Mouse (Mus musculus): ENCODE data around the gene Gpr84. TPM values are rescaled to one million over a fixed set of nuclear protein-coding genes. Genes with fewer than 3 reads are reported as not detected.

Gpr84 gene
- polyA plus RNA-seq (2021), result not detected

- ATAC-seq, result no peak
- no peak for TF ChIP-seq CTCF (IDR thresholded peaks at IDR 0.05)
- CTCF ChIA-PET, result interaction anchor here (0.7 to 8.7 kb wide), 7 partner anchors 10 to 133 kb away, joined by 3 to 116 read pairs (median 5); no protein-coding TSS in a partner anchor
Observed at GRCm38 (mm10) chr15:103310365-103310910, at the start of gene Gpr84. Gene Gpr84, minus strand, starts transcription at chr15:103310612.

GRCm38 (mm10) chr15:103359869-103360602, 49.6 kb upstream of the Gpr84 start:
- DNase-seq (ENCODE audit: low read depth, low spot score) (no peak), ATAC-seq (no peak)
- no peaks in the 10 kb centered on the region for H3K27me3 ChIP-seq
- in situ Hi-C loops (cut with MboI; ENCODE audit: low pct_unique_long_range_greater_than_20kb), result no loop called here
- no peak for TF ChIP-seq CTCF (IDR thresholded peaks at IDR 0.05)
- POLR2A ChIA-PET, result interaction anchor here (0.6 kb wide), 1 partner anchor 197 kb away, joined by 4 read pairs; no protein-coding TSS in a partner anchor
- CTCF ChIA-PET, result interaction anchor here (0.9 to 2.0 kb wide), 5 partner anchors 11 to 101 kb away, joined by 3 to 11 read pairs (median 3); no protein-coding TSS in a partner anchor

More at GRCm38 (mm10) chr15:103310365-103310910, at the start of gene Gpr84:
- no peaks in the 10 kb centered on the region for H3K27me3 ChIP-seq
- no peak for DNase-seq (ENCODE audit: low read depth, low spot score)
- POLR2A ChIA-PET, result interaction anchor here (0.7 kb wide), 1 partner anchor 73 kb away, joined by 6 read pairs; no protein-coding TSS in a partner anchor
- in situ Hi-C loops (cut with MboI; ENCODE audit: low pct_unique_long_range_greater_than_20kb), result loop anchor here (10.0 kb wide), 1 partner anchor 326 kb away; no protein-coding TSS in a partner anchor

GRCm38 (mm10) chr15:103359122-103359510, 48.7 kb upstream of the Gpr84 start:
- POLR2A ChIA-PET, result no interaction called here
- DNase-seq (ENCODE audit: low read depth, low spot score) (no peak), ATAC-seq (peak; percentile 52)
- in situ Hi-C loops (cut with MboI; ENCODE audit: low pct_unique_long_range_greater_than_20kb), result no loop called here
- CTCF ChIA-PET, result interaction anchor here (0.9 to 2.1 kb wide), 9 partner anchors 8 to 100 kb away, joined by 3 to 11 read pairs (median 4); partner anchors contain the start of gene Itga5
- TF ChIP-seq CTCF (IDR thresholded peaks at IDR 0.05), result no peak
- no peaks in the 10 kb centered on the region for H3K27me3 ChIP-seq

- no peaks in the 10 kb centered on the region for H3K27me3 ChIP-seq
- no peak for TF ChIP-seq CTCF (IDR thresholded peaks at IDR 0.05)
- CTCF ChIA-PET, result interaction anchor here (1.0 to 2.1 kb wide), 9 partner anchors 8 to 35 kb away, joined by 3 to 11 read pairs (median 4); partner anchors contain the start of gene Itga5
- peak; percentile 80 for DNase-seq (ENCODE audit: low read depth, low spot score)
- in situ Hi-C loops (cut with MboI; ENCODE audit: low pct_unique_long_range_greater_than_20kb), result no loop called here
- POLR2A ChIA-PET, result interaction anchor here (0.7 kb wide), 1 partner anchor 11 kb away, joined by 4 read pairs; no protein-coding TSS in a partner anchor
- peak; percentile 93 for ATAC-seq
Observed at GRCm38 (mm10) chr15:103358278-103359121, 48.1 kb upstream of the Gpr84 start.

- no peak for TF ChIP-seq CTCF (IDR thresholded peaks at IDR 0.05)
- no peak for ATAC-seq
- DNase-seq (ENCODE audit: low read depth, low spot score), result no peak
- H3K27me3 ChIP-seq, result no peaks in the 10 kb centered on the region
- ChIA-PET CTCF (interaction anchor here (1.0 to 2.1 kb wide), 8 partner anchors 8 to 31 kb away, joined by 3 to 11 read pairs (median 6); partner anchors contain the start of gene Itga5), POLR2A (interaction anchor here (0.7 kb wide), 1 partner anchor 10 kb away, joined by 4 read pairs; no protein-coding TSS in a partner anchor)
- in situ Hi-C loops (cut with MboI; ENCODE audit: low pct_unique_long_range_greater_than_20kb), result no loop called here
Observed at GRCm38 (mm10) chr15:103357817-103358216, 47.4 kb upstream of the Gpr84 start.

- ATAC-seq, result no peak
- POLR2A ChIA-PET, result no interaction called here
- in situ Hi-C loops (cut with MboI; ENCODE audit: low pct_unique_long_range_greater_than_20kb), result no loop called here
- CTCF ChIA-PET, result interaction anchor here (0.6 to 1.4 kb wide), 5 partner anchors 9 to 32 kb away, joined by 3 to 6 read pairs (median 4); no protein-coding TSS in a partner anchor
- no peaks in the 10 kb centered on the region for H3K27me3 ChIP-seq
- DNase-seq (ENCODE audit: low read depth, low spot score), result no peak
- TF ChIP-seq CTCF (IDR thresholded peaks at IDR 0.05), result no peak
Observed at GRCm38 (mm10) chr15:103356130-103356529, 45.7 kb upstream of the Gpr84 start.

- CTCF ChIA-PET, result interaction anchor here (1.2 to 1.4 kb wide), 2 partner anchors 22 to 33 kb away, joined by 3 to 6 read pairs; no protein-coding TSS in a partner anchor
- DNase-seq (ENCODE audit: low read depth, low spot score) (no peak), ATAC-seq (no peak)
- in situ Hi-C loops (cut with MboI; ENCODE audit: low pct_unique_long_range_greater_than_20kb), result no loop called here
- no peak for TF ChIP-seq CTCF (IDR thresholded peaks at IDR 0.05)
- POLR2A ChIA-PET, result no interaction called here
- H3K27me3 ChIP-seq, result no peaks in the 10 kb centered on the region
Observed at GRCm38 (mm10) chr15:103355420-103355819, 45.0 kb upstream of the Gpr84 start.

- POLR2A ChIA-PET, result no interaction called here
- ATAC-seq, result no peak
- no peak for TF ChIP-seq CTCF (IDR thresholded peaks at IDR 0.05)
Observed at GRCm38 (mm10) chr15:103354690-103355089, 44.3 kb upstream of the Gpr84 start.

GRCm38 (mm10) chr15:103353511-103354256, 43.3 kb upstream of the Gpr84 start:
- CTCF ChIA-PET, result interaction anchor here (1.0 to 1.3 kb wide), 6 partner anchors 8 to 35 kb away, joined by 3 to 4 read pairs (median 3); no protein-coding TSS in a partner anchor
- DNase-seq (ENCODE audit: low read depth, low spot score) (no peak), ATAC-seq (no peak)
- TF ChIP-seq CTCF (IDR thresholded peaks at IDR 0.05), result no peak
- no peaks in the 10 kb centered on the region for H3K27me3 ChIP-seq
- POLR2A ChIA-PET, result no interaction called here
- in situ Hi-C loops (cut with MboI; ENCODE audit: low pct_unique_long_range_greater_than_20kb), result loop anchor here (5.0 kb wide), 1 partner anchor 34 kb away; no protein-coding TSS in a partner anchor

More at GRCm38 (mm10) chr15:103354690-103355089, 44.3 kb upstream of the Gpr84 start:
- in situ Hi-C loops (cut with MboI; ENCODE audit: low pct_unique_long_range_greater_than_20kb), result loop anchor here (5.0 kb wide), 1 partner anchor 33 kb away; no protein-coding TSS in a partner anchor
- CTCF ChIA-PET, result interaction anchor here (1.2 to 1.4 kb wide), 2 partner anchors 23 to 34 kb away, joined by 3 to 6 read pairs; no protein-coding TSS in a partner anchor
- DNase-seq (ENCODE audit: low read depth, low spot score), result no peak
- no peaks in the 10 kb centered on the region for H3K27me3 ChIP-seq

Data from Patski (cell line).